Mouse (Mus musculus) layer of hippocampus, postnatal 25 days (tissue): ENCODE measurements around the gene Gm10135. TPM values are rescaled to one million over a fixed set of nuclear protein-coding genes. Genes with fewer than 3 reads are reported as not detected.
"Not testable (repeated sequence)": the region's sequence is repeated elsewhere in the genome, so short reads cannot be mapped to it uniquely, and the experiment has no call there.

Source experiments
- DNase-seq, 2 experiments: peaks; one replicate each; pipeline ENCODE4 v3.0.0; 2022; ENCODE audit warnings: mixed read lengths in 2 of 2, low spot score in 1 of 2; ENCODE audit errors: extremely low spot score in 1 of 2
- total RNA-seq, 2 experiments: library from RNA; stranded (reverse); gene quantifications; 2 replicates each; pipeline ENCODE4 v1.2.3; 2021

Gene Gm10135
- total RNA-seq, 2 experiments from 2014 or later = not detected

GRCm38 (mm10) chr5:72972435-72972834 lies 2.1 kb downstream of the Gm10135 start:
- DNase-seq = no peak

DNA sequence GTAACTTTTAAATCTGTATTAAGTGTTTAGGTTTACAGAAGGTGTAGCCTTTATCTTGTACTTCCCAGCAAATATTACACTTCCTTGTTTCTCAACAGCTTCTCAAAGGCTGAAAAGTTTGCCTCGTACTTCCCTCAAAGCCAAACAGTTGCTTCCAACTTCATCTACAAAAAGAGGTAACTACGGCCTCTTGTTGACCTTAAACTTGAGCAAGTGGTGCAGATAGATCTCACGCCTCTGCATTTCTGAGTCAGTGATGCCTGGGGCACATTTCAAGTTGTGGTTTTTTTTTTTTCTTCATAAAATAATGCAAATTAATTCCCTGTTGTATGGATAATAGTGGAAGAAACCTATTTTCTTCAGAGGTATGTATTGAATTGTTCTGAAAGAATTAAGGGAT lies 8.8 kb downstream of the Gm10135 start:
- no peak for DNase-seq

GRCm38 (mm10) chr5:72960096-72960495 lies 14.4 kb downstream of the Gm10135 start:
- no peak for DNase-seq

DNA sequence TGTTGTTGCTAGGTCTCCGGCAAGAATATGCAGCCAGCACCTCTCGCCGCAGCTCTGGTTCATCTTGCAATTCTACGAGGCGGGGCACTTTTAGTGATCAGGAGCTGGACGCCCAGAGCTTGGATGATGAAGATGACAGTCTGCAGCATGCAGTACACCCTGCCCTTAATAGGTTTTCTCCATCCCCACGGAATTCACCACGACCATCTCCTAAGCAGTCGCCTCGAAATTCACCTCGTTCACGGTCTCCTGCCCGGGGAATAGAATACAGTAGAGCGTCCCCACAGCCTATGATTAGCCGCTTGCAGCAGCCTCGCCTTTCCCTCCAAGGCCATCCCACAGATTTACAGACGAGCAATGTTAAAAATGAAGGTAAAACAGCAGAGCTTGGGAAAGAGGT lies 17.2 kb downstream of the Gm10135 start:
- no peak for DNase-seq

DNA sequence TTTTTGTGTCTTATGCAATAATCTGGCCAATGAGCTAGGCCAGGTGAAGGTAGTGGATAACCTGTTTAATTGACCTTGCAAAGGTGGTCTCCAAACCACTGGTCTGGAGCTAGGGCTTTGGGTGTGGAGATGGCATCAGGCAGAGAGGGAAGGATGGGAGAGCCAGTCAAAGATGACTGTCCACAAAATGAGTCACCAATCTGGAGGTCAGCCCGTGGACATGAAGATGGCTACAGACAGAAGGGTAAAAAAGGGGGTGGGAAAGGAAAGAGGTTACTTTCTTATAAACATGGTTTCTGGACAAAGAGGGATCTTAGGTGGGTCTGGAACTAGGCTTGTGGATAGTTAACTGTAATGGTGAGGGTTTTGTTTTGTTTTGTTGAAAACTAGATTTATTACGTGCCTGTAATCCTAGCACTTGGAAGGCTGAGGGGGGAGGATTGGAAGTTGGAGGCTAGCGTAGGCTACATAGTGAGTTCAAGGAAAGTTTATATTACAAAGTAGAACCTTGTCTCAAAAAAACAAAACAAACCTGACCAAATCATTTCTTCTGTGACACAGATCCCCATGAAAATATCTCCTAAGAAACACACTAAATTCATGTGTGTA lies 20.4 kb downstream of the Gm10135 start:
- DNase-seq = no peak

DNA sequence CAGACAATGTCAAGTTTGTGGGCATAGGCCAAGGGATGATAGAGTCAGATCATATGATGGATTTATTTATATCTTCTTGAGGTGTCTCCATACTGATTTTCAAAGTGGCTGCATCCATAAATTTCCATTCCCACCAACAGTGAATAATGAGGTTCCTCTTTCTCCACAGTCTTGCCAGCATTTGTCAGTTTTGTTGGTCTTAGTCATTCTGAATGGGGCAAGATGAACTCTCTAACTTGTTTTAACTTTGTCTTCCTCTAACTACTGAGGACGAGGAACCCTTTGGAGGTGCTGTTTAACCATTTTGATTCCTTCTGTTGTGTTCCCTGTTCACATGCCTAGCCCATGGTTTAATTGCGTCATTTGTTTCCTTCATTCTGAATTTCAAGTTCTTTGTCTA lies 24.2 kb downstream of the Gm10135 start:
- no peak for DNase-seq

GRCm38 (mm10) chr5:72948136-72948535 lies 26.4 kb downstream of the Gm10135 start:
- no peak for DNase-seq

DNA sequence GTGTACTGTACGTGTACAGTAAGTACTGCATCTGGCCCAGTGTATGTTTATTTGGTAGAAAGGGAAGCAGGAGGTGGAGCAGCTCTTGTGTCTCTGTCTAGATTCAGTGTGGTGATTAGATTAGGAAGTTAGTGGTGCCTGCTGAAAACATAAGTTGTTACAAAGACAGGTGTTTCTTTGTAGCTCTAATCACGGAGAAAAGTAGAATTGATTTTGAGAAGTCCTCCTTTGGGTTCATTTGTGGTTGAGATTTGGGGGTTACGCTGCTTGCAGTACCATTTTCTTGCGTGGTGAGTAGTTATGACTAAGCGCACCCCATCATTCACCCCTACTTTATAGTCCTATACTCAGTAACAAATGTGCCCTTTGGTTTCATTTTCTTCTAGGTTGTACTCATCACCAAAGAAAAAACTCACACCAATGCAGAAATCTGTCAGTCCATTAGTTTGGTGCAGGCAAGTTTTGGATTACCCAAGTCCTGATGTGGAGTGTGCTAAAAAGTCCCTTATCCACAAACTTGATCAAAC lies 33.5 kb downstream of the Gm10135 start:
- DNase-seq = no peak

DNA sequence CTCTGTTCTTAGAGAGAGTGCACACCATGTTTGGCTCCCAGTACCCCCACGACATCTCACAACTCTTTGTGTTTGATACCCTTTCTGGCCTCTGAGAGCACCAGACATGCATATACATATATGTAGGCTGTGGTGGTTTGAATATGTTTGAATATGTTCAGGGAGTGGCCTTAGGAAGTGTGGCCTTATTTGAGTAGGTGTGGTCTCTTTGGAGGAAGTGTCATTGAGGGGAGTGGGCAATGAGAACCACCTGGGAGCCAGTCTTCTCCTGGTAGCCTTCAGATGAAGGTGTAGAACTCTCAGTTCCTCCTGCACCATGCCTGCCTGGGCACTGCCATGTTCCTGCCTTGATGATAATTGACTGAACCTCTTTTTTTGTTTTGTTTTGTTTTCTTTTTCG lies 35.2 kb downstream of the Gm10135 start:
- no peak for DNase-seq

DNA sequence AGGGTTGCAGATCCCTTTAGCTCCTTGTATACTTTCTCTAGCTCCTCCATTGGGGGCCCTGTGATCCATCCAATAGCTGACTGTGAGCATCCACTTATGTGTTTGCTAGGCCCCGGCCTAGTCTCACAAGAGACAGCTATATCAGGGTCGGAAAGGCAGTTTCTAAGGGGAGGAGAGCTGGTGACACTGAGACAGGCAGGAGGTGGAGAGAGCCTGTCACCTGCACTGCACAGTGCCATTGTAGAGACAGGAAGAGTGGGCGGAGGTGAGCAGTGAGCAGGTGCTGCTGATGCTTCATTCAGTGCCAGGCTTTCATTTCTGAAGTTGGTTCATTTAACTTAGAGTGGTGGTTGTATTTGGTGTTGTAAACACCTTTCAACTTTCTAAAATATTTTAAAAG lies 36.1 kb downstream of the Gm10135 start:
- not testable (repeated sequence) for DNase-seq

GRCm38 (mm10) chr5:72933026-72933675 lies 41.4 kb downstream of the Gm10135 start:
- no peak for DNase-seq

- no peak for DNase-seq
Measured at GRCm38 (mm10) chr5:72927074-72927473, 47.4 kb downstream of the Gm10135 start.

- no peak for DNase-seq
Measured at GRCm38 (mm10) chr5:72922796-72923195, 51.7 kb downstream of the Gm10135 start.

DNA sequence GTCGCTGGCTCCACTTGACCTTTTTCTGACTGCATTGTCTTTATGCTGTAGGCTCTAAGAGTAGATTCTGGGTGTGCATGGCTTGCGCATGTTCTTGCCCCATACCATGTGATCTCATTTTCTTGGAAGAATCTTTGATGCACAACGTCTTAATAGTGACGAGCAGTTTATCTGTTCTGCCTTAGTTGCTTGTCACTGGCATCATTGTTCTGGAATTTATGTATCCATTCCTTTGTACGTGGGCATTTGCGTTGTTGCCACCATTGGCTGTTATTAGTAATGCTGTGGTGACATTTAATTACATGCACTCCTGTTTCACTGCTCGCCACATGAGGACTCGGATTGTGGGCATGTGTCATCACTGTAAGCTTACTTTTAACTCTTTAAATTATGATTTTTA lies 53.3 kb downstream of the Gm10135 start:
- DNase-seq = no peak

- no peak for DNase-seq
Measured at GRCm38 (mm10) chr5:72920416-72920815, 54.1 kb downstream of the Gm10135 start.

- no peak for DNase-seq
Measured at GRCm38 (mm10) chr5:72916851-72917250, 57.7 kb downstream of the Gm10135 start.

- DNase-seq = no peak
Measured at GRCm38 (mm10) chr5:72916048-72916447, 58.5 kb downstream of the Gm10135 start.

Other genes with a start within 250 kb of the Gm10135 start
- under 1 TPM in 1 of 2 experiments, not detected in 1; 0.14 TPM for gene Txk, start 221.9 kb downstream of the Gm10135 start, total RNA-seq
- gene Tec, start 106.2 kb downstream of the Gm10135 start, total RNA-seq = 1 to 10 TPM in 1 of 2 experiments, under 1 TPM in 1; 0.94 to 1.4 TPM
- gene Slain2, start 60.4 kb downstream of the Gm10135 start, total RNA-seq = 10 to 100 TPM; 20.3 to 22.2 TPM
- 1 to 10 TPM; 1.0 to 1.7 TPM for gene Slc10a4, start 32.2 kb upstream of the Gm10135 start, total RNA-seq